Mouse (Mus musculus): ENCODE results near the gene Tbxa2r. TPM values are rescaled to one million over a fixed set of nuclear protein-coding genes. Genes with fewer than 3 reads are reported as not detected.
A peak's percentile ranks its signal among the peaks of the same experiment; 100 is the strongest.

Tbxa2r gene
- polyA plus RNA-seq, 1 experiment from 2014 or later, result 19.6 TPM

GRCm38 (mm10) chr10:81342686-81343505 lies 14.4 kb downstream of the Tbxa2r start, which contains the start of gene Gipc3:
Gene Gipc3, minus strand, starts transcription at chr10:81343266.
- TF ChIP-seq EP300 (IDR thresholded peaks at IDR 0.05) (no peak), CTCF (IDR thresholded peaks at IDR 0.05) (no peak)
- H3K4me3 ChIP-seq (ENCODE audit: low read depth, low read length), result peak within 1 kb of the TSS; percentile 60
- WGBS, result 4% methylated on average over 43 of the region's 67 CpGs
- H3K27ac ChIP-seq (ENCODE audit: low read length), result no peak within 1 kb of the TSS
- 0 out of 2 replicates have a peak, but pooled peaks cover 8% of the 10 kb centered on the region for H3K27me3 ChIP-seq (replicated peaks; ENCODE audit: insufficient read depth, low read length)
- peaks cover 5% of the 10 kb centered on the region; the same call in 1 of the 2 replicates for H3K4me1 ChIP-seq (ENCODE audit: insufficient read depth, low read depth, low read length)
- DNase-seq (ENCODE audit: low spot score) (no peak), ATAC-seq (no peak)
- peak within 1 kb of the TSS; percentile 94 for H3K4me2 ChIP-seq (replicated peaks; ENCODE audit: low read depth, low read length)
- peak within 1 kb of the TSS; percentile 48 for H3K9ac ChIP-seq (replicated peaks; ENCODE audit: low read depth)
- H3K9me3 ChIP-seq (ENCODE audit: low read length), result no peaks in the 10 kb centered on the region
- H3K36me3 ChIP-seq (ENCODE audit: insufficient read depth, low read length), result no peaks in the 10 kb centered on the region

GRCm38 (mm10) chr10:81344421-81345161 lies 16.1 kb downstream of the Tbxa2r start:
- ATAC-seq (no peak), DNase-seq (ENCODE audit: low spot score) (peak; percentile 53)
- H3K36me3 ChIP-seq (ENCODE audit: insufficient read depth, low read length), result no peaks in the 10 kb centered on the region
- H3K27ac ChIP-seq (ENCODE audit: low read length), result no peak overlapping the region
- no peak overlapping the region for H3K4me3 ChIP-seq (ENCODE audit: low read depth, low read length)
- no peak overlapping the region for H3K9ac ChIP-seq (replicated peaks; ENCODE audit: low read depth)
- WGBS, result 47% methylated on average over 8 of the region's 8 CpGs
- TF ChIP-seq CTCF (IDR thresholded peaks at IDR 0.05) (peak; percentile 61), EP300 (IDR thresholded peaks at IDR 0.05) (no peak)
- H3K27me3 ChIP-seq (replicated peaks; ENCODE audit: insufficient read depth, low read length), result 0 out of 2 replicates have a peak, but pooled peaks cover 8% of the 10 kb centered on the region
- no peaks in the 10 kb centered on the region for H3K9me3 ChIP-seq (ENCODE audit: low read length)
- peaks cover 5% of the 10 kb centered on the region; the same call in 1 of the 2 replicates for H3K4me1 ChIP-seq (ENCODE audit: insufficient read depth, low read depth, low read length)
- H3K4me2 ChIP-seq (replicated peaks; ENCODE audit: low read depth, low read length), result no peak overlapping the region

GRCm38 (mm10) chr10:81345162-81345534 lies 16.6 kb downstream of the Tbxa2r start:
- ATAC-seq (no peak), DNase-seq (ENCODE audit: low spot score) (no peak)
- no peak overlapping the region for H3K4me3 ChIP-seq (ENCODE audit: low read depth, low read length)
- WGBS, result 82% methylated on average over 4 of the region's 4 CpGs
- H3K27me3 ChIP-seq (replicated peaks; ENCODE audit: insufficient read depth, low read length), result 0 out of 2 replicates have a peak, but pooled peaks cover 8% of the 10 kb centered on the region
- H3K9ac ChIP-seq (replicated peaks; ENCODE audit: low read depth), result no peak overlapping the region
- no peak overlapping the region for H3K4me2 ChIP-seq (replicated peaks; ENCODE audit: low read depth, low read length)
- H3K27ac ChIP-seq (ENCODE audit: low read length), result no peak overlapping the region
- TF ChIP-seq EP300 (IDR thresholded peaks at IDR 0.05) (no peak), CTCF (IDR thresholded peaks at IDR 0.05) (no peak)
- H3K36me3 ChIP-seq (ENCODE audit: insufficient read depth, low read length), result no peaks in the 10 kb centered on the region
- H3K9me3 ChIP-seq (ENCODE audit: low read length), result no peaks in the 10 kb centered on the region
- H3K4me1 ChIP-seq (ENCODE audit: insufficient read depth, low read depth, low read length), result peaks cover 5% of the 10 kb centered on the region; the same call in 1 of the 2 replicates

GRCm38 (mm10) chr10:81346453-81347067 lies 18.0 kb downstream of the Tbxa2r start:
- DNase-seq (ENCODE audit: low spot score), result peak; percentile 87
- H3K36me3 ChIP-seq (ENCODE audit: insufficient read depth, low read length), result no peaks in the 10 kb centered on the region
- TF ChIP-seq CTCF (IDR thresholded peaks at IDR 0.05), result peak; percentile 61
- no peak for TF ChIP-seq EP300 (IDR thresholded peaks at IDR 0.05)
- H3K4me3 ChIP-seq (ENCODE audit: low read depth, low read length), result 0 out of 2 replicates have a peak overlapping the region, but pooled peaks have one; percentile 10
- 12% methylated on average over 50 of the region's 55 CpGs for WGBS
- H3K9ac ChIP-seq (replicated peaks; ENCODE audit: low read depth), result no peak overlapping the region
- peaks cover 5% of the 10 kb centered on the region; the same call in 1 of the 2 replicates for H3K4me1 ChIP-seq (ENCODE audit: insufficient read depth, low read depth, low read length)
- 0 out of 2 replicates have a peak overlapping the region, but pooled peaks have one; percentile 57 for H3K27ac ChIP-seq (ENCODE audit: low read length)
- no peaks in the 10 kb centered on the region for H3K9me3 ChIP-seq (ENCODE audit: low read length)
- peak overlapping the region; percentile 52 for H3K4me2 ChIP-seq (replicated peaks; ENCODE audit: low read depth, low read length)
- peak; percentile 27 for ATAC-seq
- 0 out of 2 replicates have a peak, but pooled peaks cover 8% of the 10 kb centered on the region for H3K27me3 ChIP-seq (replicated peaks; ENCODE audit: insufficient read depth, low read length)

GRCm38 (mm10) chr10:81349146-81349545 lies 20.6 kb downstream of the Tbxa2r start:
- TF ChIP-seq EP300 (IDR thresholded peaks at IDR 0.05) (no peak), CTCF (IDR thresholded peaks at IDR 0.05) (no peak)
- Histone ChIP-seq H3K27ac (ENCODE audit: low read length) (peak overlapping the region; percentile 76; the same call in 1 of the 2 replicates), H3K4me1 (ENCODE audit: insufficient read depth, low read depth, low read length) (0 out of 2 replicates have a peak, but pooled peaks cover 2% of the 10 kb centered on the region), H3K4me3 (ENCODE audit: low read depth, low read length) (peak overlapping the region; percentile 68; the same call in 1 of the 2 replicates), H3K27me3 (replicated peaks; ENCODE audit: insufficient read depth, low read length) (no peaks in the 10 kb centered on the region), H3K4me2 (replicated peaks; ENCODE audit: low read depth, low read length) (peak overlapping the region; percentile 94), H3K9ac (replicated peaks; ENCODE audit: low read depth) (peak overlapping the region; percentile 68; the same call in 1 of the 2 replicates), H3K36me3 (ENCODE audit: insufficient read depth, low read length) (no peaks in the 10 kb centered on the region), H3K9me3 (ENCODE audit: low read length) (no peaks in the 10 kb centered on the region)
- 5% methylated on average over 11 of the region's 12 CpGs for WGBS
- DNase-seq (ENCODE audit: low spot score) (peak; percentile 87), ATAC-seq (no peak; the same call in 1 of the 2 replicates)
